Mouse (Mus musculus): ENCODE results near the gene Dtx4. TPM values are rescaled to one million over a fixed set of nuclear protein-coding genes. Genes with fewer than 3 reads are reported as not detected.
A peak's percentile ranks its signal among the peaks of the same experiment; 100 is the strongest.
"Not testable (repeated sequence)": the region's sequence is repeated elsewhere in the genome, so short reads cannot be mapped to it uniquely, and the experiment has no call there.

The Dtx4 gene
- polyA plus RNA-seq (2015; fragmentation: Nextera tagmentation; extraction: Ambion mirVana) = 5.2 and 5.8 TPM in 2 replicates

DNA sequence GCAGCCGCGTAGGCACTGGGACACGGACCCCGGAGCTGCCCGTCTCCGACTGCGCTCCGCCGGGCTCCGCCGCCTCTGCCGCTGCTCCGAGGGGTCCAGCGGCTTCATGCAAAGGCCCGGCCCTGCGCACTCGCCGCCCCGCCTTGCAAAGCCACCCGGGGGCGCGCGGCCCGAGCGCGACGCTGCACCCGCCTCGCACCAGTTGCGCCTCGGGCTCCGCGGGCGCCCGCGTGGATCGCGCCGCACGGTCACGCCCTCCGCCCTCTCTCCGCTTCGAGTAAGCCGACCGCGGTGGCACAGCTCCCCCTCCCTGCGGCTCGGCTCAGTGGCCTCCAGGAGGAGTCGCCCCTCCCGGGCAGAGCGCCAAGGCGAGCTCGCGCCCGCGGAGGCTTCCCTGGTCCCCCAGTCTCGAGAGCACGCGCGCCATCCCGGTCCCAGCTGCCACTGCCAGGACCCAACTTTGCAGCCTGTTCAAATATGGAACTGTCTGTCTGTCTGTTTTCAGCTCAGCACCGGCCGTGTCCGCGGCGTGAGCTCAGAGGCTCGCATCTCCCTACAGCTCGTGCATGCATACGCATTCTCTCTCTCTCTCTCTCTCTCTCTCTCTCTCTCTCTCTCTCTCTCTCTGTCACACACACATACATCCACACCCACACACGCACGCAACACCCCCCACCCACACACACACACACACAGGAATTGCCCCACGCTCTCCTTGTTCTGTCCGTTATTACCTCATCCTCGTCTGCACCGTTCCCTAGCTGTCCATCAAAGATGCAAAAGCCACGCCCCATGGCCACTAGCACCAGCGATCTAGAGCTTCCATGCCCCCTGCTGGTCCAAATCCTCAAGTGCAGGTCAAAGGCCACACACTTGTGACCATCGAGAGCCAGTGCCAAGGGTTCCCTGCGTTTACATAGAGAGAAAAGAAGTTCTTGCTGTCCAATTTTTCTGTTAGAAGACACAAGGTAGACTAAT lies at the start of gene Dtx4:
Gene Dtx4 (minus strand): TSS at position 85 of the 978 bp plus-strand sequence.
- Histone ChIP-seq H3K27me3 (peaks cover 12% of the 10 kb centered on the region), H3K27ac (peak within 1 kb of the TSS; percentile 77), H3K4me1 (peaks cover 11% of the 10 kb centered on the region), H3K4me3 (peak within 1 kb of the TSS; percentile 79), H3K36me3 (no peaks in the 10 kb centered on the region), H3K9ac (peak within 1 kb of the TSS; percentile 86), H3K4me2 (replicated peaks) (peak within 1 kb of the TSS; percentile 92), H3K9me3 (no peaks in the 10 kb centered on the region)
- under 1% methylated on average over 80 of the region's 80 CpGs for WGBS
- ATAC-seq (ENCODE audit: low FRiP score, low read depth) = peak; percentile 91

DNA sequence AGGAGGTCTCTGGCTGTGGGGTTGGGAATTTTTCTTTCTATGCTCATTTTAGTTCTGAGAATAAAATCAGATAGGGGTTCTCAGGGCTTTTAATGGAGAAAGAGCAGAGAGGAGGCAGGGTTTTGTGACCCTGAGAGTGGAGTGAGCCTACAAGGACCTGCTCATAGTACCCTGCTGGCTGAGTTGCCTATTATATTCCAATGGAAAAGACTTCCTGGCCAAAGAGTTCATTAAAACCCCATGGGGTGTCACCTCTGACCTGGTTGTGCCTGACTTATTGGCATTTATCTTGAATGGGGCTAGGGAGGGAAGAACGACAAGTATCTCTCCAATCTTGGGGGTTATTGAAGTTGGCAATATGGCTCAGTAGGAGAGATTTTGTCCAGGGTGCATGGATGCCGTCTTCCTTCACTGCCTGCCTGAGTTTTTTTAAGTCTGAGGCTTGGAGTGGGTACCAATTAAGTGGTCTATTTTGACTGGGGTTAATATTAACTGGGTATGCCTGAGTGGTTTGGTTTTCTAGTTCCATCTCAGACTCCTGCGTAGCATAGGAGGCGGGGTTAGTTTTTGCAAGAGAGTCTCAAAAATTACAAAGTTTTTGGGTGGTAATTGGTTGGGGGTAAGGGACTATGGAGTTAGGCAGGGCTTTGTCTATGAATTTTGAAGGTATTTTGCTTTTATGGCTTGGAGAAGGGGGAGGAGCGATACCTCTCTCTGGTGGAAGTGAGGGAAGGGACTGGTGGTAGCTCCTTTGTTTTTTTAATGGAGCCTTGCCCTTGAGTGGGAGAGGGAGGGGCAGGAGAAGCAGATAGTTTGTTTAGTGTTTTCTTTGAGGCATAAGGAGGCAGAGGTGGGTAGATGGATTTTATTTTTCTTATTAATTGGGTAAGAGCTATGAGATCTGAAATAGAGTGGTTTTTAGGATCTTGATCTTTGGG lies 49.0 kb upstream of the Dtx4 start:
- ATAC-seq (ENCODE audit: low FRiP score, low read depth) = no peak
- H3K27me3 ChIP-seq = no peaks in the 10 kb centered on the region
- no peaks in the 10 kb centered on the region for H3K4me1 ChIP-seq
- no peak overlapping the region for H3K27ac ChIP-seq
- H3K9me3 ChIP-seq = no peaks in the 10 kb centered on the region
- no peak overlapping the region for H3K4me2 ChIP-seq (replicated peaks)
- no peaks in the 10 kb centered on the region for H3K36me3 ChIP-seq
- no peak overlapping the region for H3K4me3 ChIP-seq
- no peak overlapping the region for H3K9ac ChIP-seq
- WGBS = 76% methylated on average over 5 of the region's 5 CpGs

DNA sequence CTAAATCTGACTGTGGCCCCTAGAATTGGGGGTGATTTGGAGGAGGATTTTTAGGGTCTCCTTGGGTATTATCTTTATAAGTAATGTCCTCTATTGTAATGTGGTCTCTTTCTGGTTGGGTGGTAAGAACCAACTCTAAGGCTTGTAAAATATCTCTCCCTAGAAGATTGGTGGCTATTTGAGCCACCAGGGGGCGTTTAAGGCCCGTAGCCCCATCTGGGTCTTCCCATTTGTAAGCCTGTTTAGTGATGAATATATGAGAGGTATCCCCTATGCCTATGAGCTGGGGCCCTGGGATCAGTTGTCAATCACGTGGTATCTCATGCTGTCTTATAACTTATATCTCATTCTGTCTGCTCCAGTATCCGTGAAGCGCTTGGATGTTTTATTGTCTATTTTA lies 47.9 kb upstream of the Dtx4 start:
- H3K4me3 ChIP-seq = no peak overlapping the region
- WGBS = 81% methylated on average over 5 of the region's 5 CpGs
- H3K27me3 ChIP-seq = no peaks in the 10 kb centered on the region
- no peaks in the 10 kb centered on the region for H3K36me3 ChIP-seq
- no peaks in the 10 kb centered on the region for H3K4me1 ChIP-seq
- H3K27ac ChIP-seq = no peak overlapping the region
- no peak overlapping the region for H3K9ac ChIP-seq
- H3K4me2 ChIP-seq (replicated peaks) = no peak overlapping the region
- ATAC-seq (ENCODE audit: low FRiP score, low read depth) = no peak
- no peaks in the 10 kb centered on the region for H3K9me3 ChIP-seq

DNA sequence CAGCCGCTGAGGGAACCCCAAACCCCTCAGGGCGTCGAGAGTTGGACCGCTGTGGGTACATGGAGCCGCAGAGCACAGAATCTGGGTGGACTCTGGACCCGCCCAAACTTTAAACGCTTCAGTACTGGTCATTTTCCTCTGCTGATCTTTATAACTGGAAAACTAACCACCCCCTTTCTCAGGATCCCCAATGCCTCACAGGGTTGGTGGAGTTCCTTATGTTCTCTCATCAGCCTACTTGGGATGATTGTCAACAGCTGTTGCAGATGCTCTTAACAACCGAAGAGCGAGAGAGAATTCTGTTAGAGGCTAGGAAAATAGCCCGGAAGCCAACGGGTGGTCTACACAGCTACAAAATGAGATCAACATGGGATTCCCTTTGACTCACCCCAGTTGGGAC lies 44.2 kb upstream of the Dtx4 start, which contains the start of gene Fam111a:
Gene Fam111a (plus strand): TSS at position 301 of the 400 bp plus-strand sequence.
- H3K4me3 ChIP-seq = not testable (repeated sequence)
- 83% methylated on average over 11 of the region's 11 CpGs for WGBS

DNA sequence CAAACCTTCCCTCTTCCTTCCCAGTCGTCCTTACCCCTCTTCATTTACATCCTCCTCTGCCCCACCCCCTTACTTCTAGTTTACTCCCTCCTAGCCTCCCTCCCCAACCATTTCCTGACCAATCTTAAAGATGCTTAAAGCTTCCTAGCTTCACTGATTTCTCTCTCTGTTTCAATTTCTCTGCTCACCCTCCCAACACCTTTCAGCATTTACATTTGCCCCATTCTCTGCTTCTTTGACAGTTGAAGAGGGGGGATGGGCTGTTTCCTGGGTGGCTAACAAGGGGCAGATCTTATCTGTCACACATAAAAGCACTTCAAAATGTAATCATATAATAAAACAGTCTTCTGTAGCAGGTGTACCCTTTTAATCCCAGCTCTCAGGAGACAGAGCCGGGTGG lies 40.4 kb upstream of the Dtx4 start:
- H3K9me3 ChIP-seq = no peaks in the 10 kb centered on the region
- no peak overlapping the region for H3K9ac ChIP-seq
- no peak overlapping the region for H3K4me3 ChIP-seq
- no peak for ATAC-seq (ENCODE audit: low FRiP score, low read depth)
- H3K27ac ChIP-seq = no peak overlapping the region
- H3K36me3 ChIP-seq = no peaks in the 10 kb centered on the region
- H3K4me2 ChIP-seq (replicated peaks) = no peak overlapping the region
- no peaks in the 10 kb centered on the region for H3K27me3 ChIP-seq
- 13% methylated on average over 2 of the region's 2 CpGs for WGBS
- H3K4me1 ChIP-seq = no peaks in the 10 kb centered on the region

More for the DNA sequence above, 44.2 kb upstream of the Dtx4 start, which contains the start of gene Fam111a:
- H3K4me1 ChIP-seq; H3K27me3 ChIP-seq; H3K36me3 ChIP-seq; H3K27ac ChIP-seq; H3K9ac ChIP-seq; H3K4me2 ChIP-seq (replicated peaks); ATAC-seq (ENCODE audit: low FRiP score, low read depth); H3K9me3 ChIP-seq: not testable (repeated sequence)

DNA sequence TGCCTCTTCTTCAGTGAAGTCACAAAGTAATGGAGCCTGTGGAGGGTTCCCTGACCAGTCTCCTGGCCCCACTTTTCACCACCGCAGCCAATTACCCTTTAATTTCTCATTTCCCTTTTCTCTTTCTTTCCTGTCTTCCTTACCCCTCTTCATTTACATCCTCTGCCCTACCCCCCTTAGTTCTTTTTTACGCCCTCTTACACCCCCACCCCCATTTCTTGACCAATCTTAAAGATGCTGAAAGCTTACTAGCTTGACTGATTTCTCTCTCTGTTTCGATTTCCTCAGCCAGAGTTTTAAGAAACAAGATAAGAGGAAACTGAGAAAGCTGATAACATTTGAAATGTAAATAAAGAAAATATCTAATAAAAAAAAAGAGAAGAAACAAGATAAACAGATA lies 39.5 kb upstream of the Dtx4 start:
- H3K9me3 ChIP-seq = no peaks in the 10 kb centered on the region
- no peak overlapping the region for H3K9ac ChIP-seq
- no peaks in the 10 kb centered on the region for H3K4me1 ChIP-seq
- no peak overlapping the region for H3K27ac ChIP-seq
- H3K4me2 ChIP-seq (replicated peaks) = no peak overlapping the region
- H3K4me3 ChIP-seq = no peak overlapping the region
- no peak for ATAC-seq (ENCODE audit: low FRiP score, low read depth)
- H3K27me3 ChIP-seq = no peaks in the 10 kb centered on the region
- WGBS = 55% methylated on average over 3 of the region's 3 CpGs
- no peaks in the 10 kb centered on the region for H3K36me3 ChIP-seq

DNA sequence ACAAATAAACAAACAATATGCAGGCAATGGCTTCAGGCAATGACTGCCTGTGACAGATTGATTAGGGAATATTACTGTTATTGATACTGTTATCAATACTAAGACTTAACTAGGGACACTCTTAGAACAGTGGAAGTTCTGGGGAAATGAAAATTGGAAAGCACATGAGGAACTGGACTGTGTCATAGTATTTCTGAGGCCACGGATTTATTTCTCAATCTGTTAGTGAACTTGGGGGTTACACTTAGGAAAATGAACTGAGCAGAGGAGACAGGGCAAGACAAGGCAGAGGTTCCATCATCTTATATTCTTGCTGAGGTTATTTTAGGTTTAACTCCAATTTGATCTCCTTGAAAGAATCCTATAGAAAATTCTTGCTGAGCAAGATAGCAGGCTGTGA lies 38.7 kb upstream of the Dtx4 start:
- Histone ChIP-seq H3K9ac (no peak overlapping the region), H3K27me3 (no peaks in the 10 kb centered on the region), H3K4me2 (replicated peaks) (no peak overlapping the region), H3K4me1 (no peaks in the 10 kb centered on the region), H3K27ac (no peak overlapping the region), H3K9me3 (no peaks in the 10 kb centered on the region), H3K36me3 (no peaks in the 10 kb centered on the region), H3K4me3 (no peak overlapping the region)
- no peak for ATAC-seq (ENCODE audit: low FRiP score, low read depth)
- WGBS = 79% methylated on average over 1 of the region's 1 CpGs

DNA sequence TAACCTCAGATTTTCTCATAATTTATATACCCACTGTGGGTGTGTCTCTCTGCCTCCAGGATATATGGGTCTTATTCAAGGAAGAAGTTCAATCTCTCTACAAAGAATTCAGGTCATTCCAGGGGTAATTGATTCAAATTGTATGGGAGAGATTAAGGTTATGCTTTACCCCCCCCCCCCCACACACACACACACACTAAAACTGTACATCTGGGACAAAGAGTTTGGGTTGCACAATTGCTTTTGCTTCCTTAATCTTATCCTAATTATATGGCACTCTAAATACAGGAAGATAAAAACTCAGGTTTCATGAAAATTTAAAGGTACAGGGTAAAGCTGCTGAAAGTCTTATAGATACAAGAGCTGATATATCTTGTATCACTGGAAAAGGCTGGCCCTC lies 35.9 kb upstream of the Dtx4 start:
- no peaks in the 10 kb centered on the region for H3K4me1 ChIP-seq
- H3K4me3 ChIP-seq = no peak overlapping the region
- no peaks in the 10 kb centered on the region for H3K9me3 ChIP-seq
- no peak for ATAC-seq (ENCODE audit: low FRiP score, low read depth)
- H3K36me3 ChIP-seq = no peaks in the 10 kb centered on the region
- no peak overlapping the region for H3K4me2 ChIP-seq (replicated peaks)
- no peak overlapping the region for H3K27ac ChIP-seq
- no peaks in the 10 kb centered on the region for H3K27me3 ChIP-seq
- H3K9ac ChIP-seq = no peak overlapping the region

DNA sequence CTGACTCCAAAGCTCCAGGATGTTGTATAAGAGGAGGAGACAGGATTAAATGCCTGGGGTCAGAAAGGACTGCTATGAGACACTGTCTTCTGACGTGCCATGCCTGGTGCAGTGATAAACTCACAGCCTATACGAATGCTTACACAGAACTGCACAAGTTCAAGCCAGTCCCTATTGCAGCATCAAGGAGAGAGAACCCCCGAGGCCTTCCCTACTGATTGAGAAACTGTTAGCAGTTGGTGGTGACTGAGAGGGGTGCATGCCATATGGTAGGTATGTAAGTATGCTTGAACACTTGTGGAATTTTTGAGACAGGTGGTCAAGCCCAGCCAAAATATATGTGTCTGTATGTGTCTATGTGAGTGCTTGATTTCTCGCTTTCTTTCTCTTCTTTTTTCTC lies 22.1 kb upstream of the Dtx4 start:
- H3K4me2 ChIP-seq (replicated peaks) = no peak overlapping the region
- H3K27me3 ChIP-seq = no peaks in the 10 kb centered on the region
- H3K9me3 ChIP-seq = no peaks in the 10 kb centered on the region
- WGBS = 34% methylated on average over 4 of the region's 4 CpGs
- no peak for ATAC-seq (ENCODE audit: low FRiP score, low read depth)
- no peak overlapping the region for H3K27ac ChIP-seq
- no peak overlapping the region for H3K4me3 ChIP-seq
- H3K36me3 ChIP-seq = no peaks in the 10 kb centered on the region
- no peaks in the 10 kb centered on the region for H3K4me1 ChIP-seq
- no peak overlapping the region for H3K9ac ChIP-seq

DNA sequence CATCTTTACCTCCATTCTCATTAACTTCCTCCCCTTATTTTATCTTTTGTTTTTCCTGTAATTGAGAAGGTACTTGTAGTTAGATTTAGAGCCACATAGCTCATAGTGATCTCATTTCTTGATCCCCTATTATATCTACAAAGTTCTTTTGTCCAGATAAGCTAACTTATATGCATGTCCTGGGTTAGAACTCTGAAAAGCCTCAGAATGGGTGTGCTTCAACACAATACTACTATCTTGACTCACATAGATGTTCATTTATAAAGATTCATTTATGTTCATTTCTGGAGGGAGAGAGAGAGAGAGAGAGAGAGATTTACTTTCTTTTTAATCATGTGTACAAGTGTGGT lies 17.3 kb upstream of the Dtx4 start:
- H3K36me3 ChIP-seq = no peaks in the 10 kb centered on the region
- H3K4me1 ChIP-seq = no peaks in the 10 kb centered on the region
- peak overlapping the region; percentile 48 for H3K4me3 ChIP-seq
- H3K9me3 ChIP-seq = no peaks in the 10 kb centered on the region
- H3K4me2 ChIP-seq (replicated peaks) = peak overlapping the region; percentile 70
- ATAC-seq (ENCODE audit: low FRiP score, low read depth) = no peak
- no peak overlapping the region for H3K27ac ChIP-seq
- H3K27me3 ChIP-seq = 0 out of 2 replicates have a peak, but pooled peaks cover 6% of the 10 kb centered on the region
- H3K9ac ChIP-seq = no peak overlapping the region

DNA sequence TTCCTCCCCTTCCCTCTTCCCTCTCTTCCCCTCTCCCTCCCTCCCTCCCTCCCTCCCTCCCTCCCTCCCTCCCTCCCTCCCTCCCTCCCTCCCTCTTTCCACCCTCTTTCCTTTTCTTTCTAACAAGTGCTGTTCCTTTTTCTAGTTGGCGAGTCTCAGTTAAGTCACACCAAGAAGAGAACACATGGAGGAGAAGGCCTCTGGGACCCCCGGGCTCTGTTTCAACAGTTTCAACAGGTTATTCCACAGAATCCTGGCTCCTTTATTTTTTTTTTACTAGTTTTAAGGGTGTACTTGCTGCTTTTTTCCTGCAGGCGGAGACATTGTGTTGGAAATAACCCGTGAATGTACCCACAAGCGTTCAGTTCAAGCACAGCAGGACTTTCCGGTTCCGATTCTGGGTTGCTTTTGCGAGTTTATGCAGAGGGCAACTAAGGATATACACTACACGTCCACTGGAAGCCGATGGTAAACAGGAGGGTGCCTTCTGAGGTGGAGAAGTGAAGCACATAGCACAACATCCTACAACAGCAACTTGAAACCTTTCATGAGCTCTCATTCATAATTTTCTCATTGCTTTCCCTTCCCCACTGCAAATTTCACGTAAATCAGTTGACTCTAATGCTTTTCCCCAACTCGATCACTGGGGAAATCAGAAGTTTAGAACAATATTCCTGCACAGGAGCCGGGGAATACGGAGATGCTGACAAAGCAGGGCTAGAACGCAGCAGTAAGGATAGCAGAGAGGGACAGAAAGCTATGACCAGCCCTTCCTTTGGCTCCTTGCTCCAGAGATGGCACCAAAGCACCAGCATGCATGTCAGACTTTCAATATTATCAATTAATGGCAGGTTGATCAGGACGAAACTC lies 16.7 kb upstream of the Dtx4 start:
- Histone ChIP-seq H3K4me1 (no peaks in the 10 kb centered on the region), H3K9ac (peak overlapping the region; percentile 68), H3K9me3 (no peaks in the 10 kb centered on the region), H3K4me2 (replicated peaks) (peak overlapping the region; percentile 70), H3K4me3 (peak overlapping the region; percentile 48), H3K36me3 (no peaks in the 10 kb centered on the region), H3K27ac (no peak overlapping the region), H3K27me3 (0 out of 2 replicates have a peak, but pooled peaks cover 6% of the 10 kb centered on the region)
- ATAC-seq (ENCODE audit: low FRiP score, low read depth) = peak; percentile 85
- 3% methylated on average over 16 of the region's 16 CpGs for WGBS
